Mouse (Mus musculus): Measurements from ENCODE around the gene Adra2b. TPM values are rescaled to one million over a fixed set of nuclear protein-coding genes. Genes with fewer than 3 reads are reported as not detected.

Adra2b gene
- polyA plus RNA-seq (2012; rRNA removed): 0.40 TPM in 2 replicates

DNA sequence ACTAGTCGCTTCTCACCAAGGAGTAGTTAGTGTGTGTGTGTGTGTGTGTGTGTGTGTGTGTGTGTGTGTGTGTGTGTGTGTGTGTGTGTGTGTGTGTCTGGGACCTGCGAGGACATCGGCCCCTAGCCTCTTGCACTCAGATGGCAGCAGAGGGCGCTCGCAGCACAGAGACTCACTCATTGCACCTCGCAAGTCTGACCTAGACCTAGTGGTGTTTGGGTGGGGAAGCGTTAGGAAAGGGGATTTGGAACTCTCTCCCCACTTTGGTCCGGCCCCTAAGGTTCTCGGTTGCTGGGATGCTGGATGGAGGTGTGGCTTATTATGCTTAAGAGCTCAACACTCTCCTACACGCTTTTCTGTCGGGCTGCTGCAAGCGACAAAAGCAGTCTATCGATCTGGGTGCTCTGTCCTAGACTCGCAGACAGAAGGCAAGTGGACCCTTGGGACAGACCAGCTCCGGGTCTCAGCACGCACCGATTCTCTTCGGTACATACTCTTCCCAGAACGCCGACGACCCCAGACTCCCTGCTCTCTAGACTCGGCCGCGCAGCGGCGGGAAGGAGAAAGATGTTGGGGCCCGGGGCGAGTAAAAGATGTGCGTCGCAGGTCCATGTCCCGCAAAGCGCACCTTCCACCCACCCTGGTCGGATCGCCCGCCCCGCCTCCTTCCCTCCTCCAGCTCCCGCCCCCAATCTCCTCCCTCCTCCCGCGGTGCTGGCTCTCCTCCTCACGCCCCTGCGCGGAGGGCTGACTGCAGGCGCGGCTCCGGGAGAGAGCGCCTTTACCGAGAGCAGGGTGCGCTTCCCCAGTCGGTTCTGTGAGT lies at the start of gene Adra2b:
Adra2b (plus strand) TSS at position 750 of the 823 bp plus-strand sequence.

DNA sequence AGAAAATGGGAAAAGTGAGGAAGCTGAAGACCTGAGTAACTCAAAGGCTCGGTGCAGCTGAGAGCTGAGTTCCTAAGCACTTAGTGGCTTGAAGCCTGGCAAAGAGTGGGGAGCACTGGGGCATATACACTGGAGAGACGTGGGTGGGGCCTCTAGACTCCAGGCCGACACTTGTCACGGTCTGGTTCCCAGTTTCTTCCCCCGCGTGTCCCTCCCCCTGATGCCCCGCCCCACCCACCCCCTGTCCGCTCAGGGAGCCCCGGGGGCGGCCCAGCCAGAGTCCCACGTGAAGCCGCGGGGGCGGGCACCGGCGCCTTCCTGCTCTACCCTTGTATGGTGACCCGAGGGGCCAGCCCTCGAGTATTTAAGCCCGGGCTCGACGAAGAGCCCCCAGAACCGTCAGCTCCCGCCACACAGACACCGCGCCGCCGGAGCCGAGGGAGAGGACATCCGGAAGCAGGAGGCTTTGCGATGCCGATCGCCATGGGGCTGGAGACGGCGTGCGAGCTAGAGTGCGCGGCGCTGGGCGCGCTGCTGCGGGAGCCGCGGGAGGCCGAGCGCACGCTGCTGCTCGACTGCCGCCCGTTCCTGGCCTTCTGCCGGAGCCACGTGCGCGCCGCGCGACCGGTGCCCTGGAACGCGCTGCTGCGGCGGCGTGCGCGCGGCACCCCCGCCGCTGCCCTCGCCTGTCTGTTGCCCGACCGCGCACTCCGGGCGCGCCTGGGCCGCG lies 27.1 kb upstream of the Adra2b start, which contains the start of gene Dusp2:
Dusp2 (plus strand) TSS at position 393 of the 730 bp plus-strand sequence.

DNA sequence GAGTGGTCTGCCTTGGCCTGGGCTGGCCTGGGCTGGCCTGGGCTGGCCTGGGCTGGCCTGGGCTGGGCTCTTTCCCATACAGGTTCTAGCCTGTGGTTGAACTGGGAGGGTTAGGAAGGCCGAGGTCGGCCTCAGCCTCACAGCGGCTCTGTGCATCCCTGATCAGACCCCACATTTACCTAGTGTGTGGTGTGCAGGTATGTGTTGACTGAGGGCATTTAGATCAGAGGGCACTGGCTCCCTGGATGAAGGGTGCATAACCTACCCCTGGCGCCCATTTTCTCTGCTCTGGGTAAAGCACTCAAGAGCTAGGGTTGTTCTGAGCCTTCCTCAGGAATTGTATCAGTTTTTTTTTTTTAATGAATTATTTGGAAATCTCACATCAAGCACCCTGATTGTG lies 24.6 kb upstream of the Adra2b start, which contains the start of gene Astl:
Astl (plus strand) TSS at position 224 of the 400 bp plus-strand sequence.

Other genes starting within 250 kb of the Adra2b start
- gene Ncaph, start 229.3 kb upstream of the Adra2b start, polyA plus RNA-seq (2012; rRNA removed): 10.7 and 12.8 TPM in 2 replicates
- 6.7 and 7.0 TPM in 2 replicates for gene Itpripl1, start 219.8 kb upstream of the Adra2b start, polyA plus RNA-seq (2012; rRNA removed)
- 0.90 and 0.98 TPM in 2 replicates for gene 1810024B03Rik, start 154.9 kb upstream of the Adra2b start, polyA plus RNA-seq (2012; rRNA removed)
- gene Snrnp200, start 154.8 kb upstream of the Adra2b start, polyA plus RNA-seq (2012; rRNA removed): 74.8 and 77.0 TPM in 2 replicates
- 62.8 and 64.7 TPM in 2 replicates for gene Ciao1, start 115.4 kb upstream of the Adra2b start, polyA plus RNA-seq (2012; rRNA removed)
- gene Tmem127, start 115.3 kb upstream of the Adra2b start, polyA plus RNA-seq (2012; rRNA removed): 57.8 and 71.0 TPM in 2 replicates
- 106 and 109 TPM in 2 replicates for gene Stard7, start 93.0 kb upstream of the Adra2b start, polyA plus RNA-seq (2012; rRNA removed)
- 9.7 and 10.0 TPM in 2 replicates for gene Dusp2, start 27.0 kb upstream of the Adra2b start, polyA plus RNA-seq (2012; rRNA removed)
- gene Astl, start 24.6 kb upstream of the Adra2b start, polyA plus RNA-seq (2012; rRNA removed): 0.03 TPM in 1 of 2 replicates, not detected in the other
- 0.13 and 0.16 TPM in 2 replicates for gene Gpat2, start 62.0 kb downstream of the Adra2b start, polyA plus RNA-seq (2012; rRNA removed)
- 23.8 and 24.5 TPM in 2 replicates for gene Fahd2a, start 81.4 kb downstream of the Adra2b start, polyA plus RNA-seq (2012; rRNA removed)
- gene Kcnip3, start 158.9 kb downstream of the Adra2b start, polyA plus RNA-seq (2012; rRNA removed): 20.9 and 21.6 TPM in 2 replicates
- 0.07 and 0.09 TPM in 2 replicates for gene Prom2, start 178.3 kb downstream of the Adra2b start, polyA plus RNA-seq (2012; rRNA removed)
- gene Zfp661, start 223.9 kb downstream of the Adra2b start, polyA plus RNA-seq (2012; rRNA removed): 9.5 and 10.1 TPM in 2 replicates
- gene Mrps5, start 224.0 kb downstream of the Adra2b start, polyA plus RNA-seq (2012; rRNA removed): 157 and 158 TPM in 2 replicates